Mouse (Mus musculus) testis, postnatal 14 days (tissue): Measurements from ENCODE around the gene Ccdc170.
"Not testable (repeated sequence)": the region's sequence is repeated elsewhere in the genome, so short reads cannot be mapped to it uniquely, and the experiment has no call there.

Source experiments
- DNase-seq: peaks from one replicate; pipeline ENCODE4 v3.0.0; 2021; ENCODE audit warnings: low spot score

Gene Ccdc170

DNA sequence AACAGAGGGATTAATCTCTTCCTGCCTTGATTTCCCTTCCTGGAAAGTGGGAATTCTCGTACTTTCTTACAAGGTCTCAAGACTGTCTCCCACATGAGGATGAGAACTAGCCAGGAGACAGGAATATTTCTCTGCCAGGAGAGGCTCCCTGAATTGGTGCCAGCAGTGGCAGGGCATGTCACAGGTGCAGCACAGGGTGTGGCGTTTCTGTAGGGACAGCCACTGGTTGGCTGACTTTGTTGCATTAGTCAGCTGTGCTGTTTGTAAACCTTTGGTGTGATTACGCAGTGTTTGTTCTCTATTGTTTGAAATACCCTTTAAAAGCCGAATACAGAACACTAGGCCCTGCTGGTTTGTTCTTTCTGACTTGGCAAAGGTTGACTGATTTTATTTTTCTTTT, 117.3 kb downstream of the Ccdc170 start:
- DNase-seq = no peak

DNA sequence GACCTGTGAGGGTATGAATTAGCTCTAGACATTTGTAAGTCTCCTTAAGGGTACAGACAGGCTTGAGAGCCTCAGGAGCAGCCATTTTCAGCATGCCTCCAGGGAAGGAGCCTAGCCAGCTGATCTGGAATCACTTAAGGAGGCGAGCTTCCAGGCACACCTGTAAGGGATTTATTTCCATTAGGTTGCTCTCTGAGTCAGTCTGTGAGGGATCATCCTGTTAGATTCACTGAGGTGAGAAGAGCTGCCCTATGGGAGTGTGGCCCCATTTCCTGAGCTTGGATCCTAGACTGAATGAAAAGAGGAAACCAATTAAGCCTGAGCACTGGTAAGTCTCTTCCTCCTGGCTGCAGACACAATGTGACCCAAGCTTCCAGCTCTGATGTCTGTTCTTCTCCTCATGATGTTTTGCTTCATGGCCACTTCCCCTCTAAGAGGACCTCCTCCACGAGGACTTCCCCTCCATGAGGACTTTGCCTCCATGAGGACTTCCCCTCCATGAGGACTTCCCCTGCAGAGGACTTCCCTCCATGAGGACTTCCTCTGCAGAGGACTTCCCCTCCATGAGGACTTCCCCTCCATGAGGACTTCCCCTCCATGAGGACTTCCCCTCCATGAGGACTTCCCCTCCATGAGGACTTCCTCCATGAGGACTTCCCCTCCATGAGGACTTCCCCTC, 118.6 kb downstream of the Ccdc170 start:
- no peak for DNase-seq

DNA sequence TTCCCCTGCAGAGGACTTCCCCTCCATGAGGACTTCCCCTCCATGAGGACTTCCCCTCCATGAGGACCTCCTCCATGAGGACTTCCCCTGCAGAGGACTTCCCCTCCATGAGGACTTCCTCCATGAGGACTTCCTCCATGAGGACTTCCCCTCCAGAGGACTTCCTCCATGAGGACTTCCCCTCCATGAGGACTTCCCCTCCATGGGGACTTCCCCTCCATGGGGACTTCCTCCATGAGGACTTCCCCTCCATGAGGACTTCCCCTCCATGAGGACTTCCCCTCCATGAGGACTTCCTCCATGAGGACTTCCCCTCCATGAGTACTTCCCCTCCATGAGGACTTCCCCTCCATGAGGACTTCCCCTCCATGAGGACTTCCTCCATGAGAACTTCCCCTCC, 119.3 kb downstream of the Ccdc170 start:
- not testable (repeated sequence) for DNase-seq

DNA sequence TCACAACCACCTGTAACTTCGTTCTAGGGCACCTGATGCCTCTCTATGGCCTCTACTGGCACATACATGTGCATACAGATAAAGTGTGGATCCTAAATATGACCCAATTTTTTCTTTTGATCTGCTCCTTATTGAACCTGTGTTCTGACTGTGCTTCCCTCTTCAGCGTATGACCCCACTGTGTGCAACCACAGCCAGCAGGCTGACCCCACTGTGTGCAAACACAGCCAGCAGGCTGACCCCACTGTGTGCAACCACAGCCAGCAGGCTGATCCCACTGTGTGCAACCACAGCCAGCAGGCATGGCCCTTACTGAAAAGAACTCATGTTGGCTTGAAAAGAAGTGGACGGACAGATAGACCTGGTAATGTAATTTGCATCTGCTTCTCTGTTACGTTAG, 120.2 kb downstream of the Ccdc170 start:
- DNase-seq = no peak

DNA sequence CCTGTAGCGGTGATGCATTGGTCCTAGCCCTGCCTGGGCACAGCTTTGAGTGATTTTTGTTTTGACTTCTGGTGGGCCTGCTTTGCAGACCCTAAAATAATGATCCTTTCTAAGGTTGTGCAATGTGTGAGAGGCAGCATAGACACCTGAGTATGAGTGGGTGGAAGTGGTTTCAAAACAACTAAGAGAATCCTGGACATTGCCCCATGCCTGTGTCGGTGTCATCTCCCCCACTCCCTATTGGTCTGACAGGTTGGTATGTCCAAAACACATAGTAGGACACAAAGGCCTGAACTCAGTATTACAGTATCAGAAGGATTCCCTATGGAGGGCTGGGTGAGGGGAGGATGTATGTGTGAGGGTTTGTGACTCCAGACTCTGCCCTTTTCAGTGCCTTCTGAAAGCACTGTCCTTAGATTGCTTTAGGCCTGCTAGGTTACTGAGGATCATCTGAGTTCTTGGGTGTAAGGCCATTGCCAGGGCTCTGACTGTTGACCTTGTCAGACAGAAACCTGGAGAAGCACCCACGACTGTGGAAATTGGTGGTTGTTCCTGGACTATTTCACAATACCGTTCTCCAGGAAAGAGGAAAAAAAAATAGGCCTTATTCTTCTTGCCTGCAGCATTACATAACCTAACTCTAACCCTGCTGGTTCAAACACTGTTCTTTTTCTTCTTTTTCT, 122.4 kb downstream of the Ccdc170 start:
- no peak for DNase-seq

DNA sequence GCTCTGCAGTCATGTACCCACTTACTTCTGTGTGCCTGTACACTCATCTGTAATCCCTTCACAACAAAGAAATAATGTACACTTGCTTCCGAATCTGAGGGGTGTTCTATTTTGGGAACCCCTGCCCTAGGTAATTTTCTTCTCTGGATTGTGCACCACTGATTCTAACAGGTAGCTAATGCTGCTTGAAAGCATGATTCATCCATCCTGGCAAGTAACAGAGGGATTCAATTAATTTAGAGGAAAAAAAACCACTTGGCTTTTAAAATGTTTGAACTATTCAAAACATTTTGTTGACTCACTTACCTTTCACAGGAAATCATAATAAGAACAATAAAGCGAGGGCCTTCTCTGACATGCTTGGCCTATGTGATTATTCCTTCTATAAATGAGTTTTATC, 127.9 kb downstream of the Ccdc170 start:
- no peak for DNase-seq

DNA sequence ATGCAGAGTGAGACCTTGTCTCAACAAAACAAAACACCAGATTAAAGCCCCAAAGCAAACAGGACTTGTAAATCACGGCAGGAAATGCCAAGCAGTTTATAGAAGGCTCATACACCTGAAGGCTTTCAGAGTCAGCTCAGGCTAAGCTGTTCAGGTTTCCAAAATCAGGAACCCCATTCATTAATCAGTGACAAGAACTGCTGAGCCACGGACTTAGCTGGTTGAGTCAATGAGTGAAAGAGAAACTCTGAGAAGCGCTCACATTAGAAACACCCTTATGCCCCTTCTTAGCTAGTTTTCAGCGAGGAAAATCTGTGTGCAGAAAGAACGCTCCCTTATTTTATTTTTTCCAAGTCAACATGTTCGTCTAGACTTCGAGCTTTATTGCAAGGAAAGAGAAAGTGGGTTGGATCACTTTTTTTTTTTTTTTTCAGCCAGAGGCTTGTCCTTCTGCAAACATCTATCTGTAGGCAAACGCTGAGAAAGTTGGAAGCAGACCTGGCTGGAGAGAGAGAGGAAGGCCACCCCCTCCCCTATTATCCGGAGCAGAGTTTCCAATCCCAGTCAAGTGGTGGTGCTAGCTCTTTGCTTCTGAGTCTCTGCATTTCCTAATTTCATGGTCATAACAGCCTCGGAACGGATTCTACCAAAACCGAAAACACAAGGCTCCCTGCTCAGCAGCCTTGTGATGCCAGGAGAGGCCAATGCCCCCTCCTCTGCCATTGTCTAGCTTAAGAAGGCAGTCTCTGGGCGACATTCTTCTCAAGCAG, 129.3 kb downstream of the Ccdc170 start, which contains the start of gene Esr1:
Gene Esr1, plus strand, starts transcription at position 208 of the 770 bp plus-strand sequence.
- no peak for DNase-seq
